Comparison of ENCODE assay signal across 7 mouse cellular contexts in genomic region chr7:116306601-116307000, GRCm38 (mm10). TPM values are rescaled to one million over a fixed set of nuclear protein-coding genes. Genes with fewer than 3 reads are reported as not detected.
DNase-seq lines count a peak whose midpoint lies in the region; ATAC-seq and TF ChIP-seq lines count a peak whose summit lies in the region.

No protein-coding gene starts in this region.

- no peak for TF ChIP-seq CTCF in forebrain, postnatal 0 days (IDR thresholded peaks at IDR 0.05; ENCODE audit: low read depth)

- H3K9ac ChIP-seq in forebrain, postnatal 0 days: no peak overlapping the region
- no peak overlapping the region for H3K9ac ChIP-seq in liver, embryonic 16.5 days (ENCODE audit: low read depth, low read length)

- no peaks in the 10 kb centered on the region for H3K4me1 ChIP-seq in forebrain, postnatal 0 days (ENCODE audit: insufficient read depth)
- peaks cover 9% of the 10 kb centered on the region for H3K4me1 ChIP-seq in liver, embryonic 16.5 days (ENCODE audit: control insufficient read depth, low read depth, low read length)

- no peaks in the 10 kb centered on the region for H3K9me3 ChIP-seq in forebrain, postnatal 0 days (ENCODE audit: low read length)
- H3K9me3 ChIP-seq in liver, embryonic 16.5 days (replicated peaks; ENCODE audit: control insufficient read depth, low read length): no peaks in the 10 kb centered on the region

- no peak overlapping the region for H3K27ac ChIP-seq in forebrain, postnatal 0 days (ENCODE audit: low read depth, low read length)
- no peak overlapping the region for H3K27ac ChIP-seq in liver, embryonic 16.5 days (ENCODE audit: low read length)

- H3K4me3 ChIP-seq in forebrain, postnatal 0 days (ENCODE audit: low read depth, low read length): peak overlapping the region; percentile 60; the same call in 1 of the 2 replicates
- H3K4me3 ChIP-seq in liver, embryonic 16.5 days (ENCODE audit: low read depth, low read length): peak overlapping the region; percentile 70

- H3K4me2 ChIP-seq in forebrain, postnatal 0 days (ENCODE audit: low read depth): peak overlapping the region; percentile 100
- H3K4me2 ChIP-seq in liver, embryonic 16.5 days (ENCODE audit: low read depth, low read length): peak overlapping the region; percentile 85

- DNase-seq in A20 (ENCODE audit: low read depth, low spot score): peak; percentile 21
- DNase-seq in forebrain, postnatal 0 days: no peak
- no peak for DNase-seq in thymus, postnatal 14 days
- no peak for DNase-seq in B cell, adult 2 months

- peak; percentile 15 for ATAC-seq in CD4-positive, CD25-positive, alpha-beta regulatory T cell, adult 4 months
- no peak for ATAC-seq in forebrain, postnatal 0 days
- no peak for ATAC-seq in liver, embryonic 16.5 days (ENCODE audit: low read depth)
- ATAC-seq in erythroblast, adult 5-6 weeks (replicated peaks; ENCODE audit: low FRiP score, poor library complexity, severe bottlenecking): no peak

- WGBS in forebrain, postnatal 0 days: 6% methylated on average over 5 of the region's 5 CpGs
- WGBS in liver, embryonic 16.5 days (ENCODE audit: insufficient replicate concordance): 14% methylated on average over 5 of the region's 5 CpGs

- peaks cover 17% of the 10 kb centered on the region; the same call in 1 of the 2 replicates for H3K27me3 ChIP-seq in forebrain, postnatal 0 days (ENCODE audit: insufficient read depth, low read length)
- peaks cover 31% of the 10 kb centered on the region for H3K27me3 ChIP-seq in liver, embryonic 16.5 days (ENCODE audit: control insufficient read depth, insufficient read depth, low read depth, low read length)

- no peaks in the 10 kb centered on the region for H3K36me3 ChIP-seq in forebrain, postnatal 0 days (ENCODE audit: insufficient read depth)
- H3K36me3 ChIP-seq in liver, embryonic 16.5 days (ENCODE audit: control insufficient read depth, insufficient read depth): no peaks in the 10 kb centered on the region

RNA-seq across cellular contexts. Expression of gene Plekha7, which starts 1.6 kb away (rescaled TPM):
- 10 to 100 TPM in 1 of 2 experiments, 1 to 10 TPM in 1; 4.9 to 17.0 TPM for polyA plus RNA-seq in CD4-positive, CD25-positive, alpha-beta regulatory T cell, adult 4 months (2017; shearing (Covaris generic))
- 9.9 and 17.0 TPM in 2 replicates for total RNA-seq in forebrain, postnatal 0 days (2014; rRNA removed)
- polyA plus RNA-seq in forebrain, postnatal 0 days (2015; fragmentation: Nextera tagmentation; extraction: Ambion mirVana): 3.3 and 5.4 TPM in 2 replicates
- 3.4 and 4.2 TPM in 2 replicates for polyA plus RNA-seq in liver, embryonic 16.5 days (2015; fragmentation: Nextera tagmentation; extraction: Ambion mirVana)
- total RNA-seq in erythroblast, adult 5-6 weeks (2015; ENCODE audit: low replicate concordance): 2.1 TPM in 1 of 2 replicates, not detected in the other
- 0.17 TPM in 1 of 2 replicates, not detected in the other for total RNA-seq in erythroblast, adult 5-6 weeks (2017; ENCODE audit: low replicate concordance)

RNA-seq across cellular contexts. Expression of gene Rps13, which starts 27.4 kb away (rescaled TPM):
- polyA plus RNA-seq in CD4-positive, CD25-positive, alpha-beta regulatory T cell, adult 4 months (2017; shearing (Covaris generic)): 1,000 to 10,000 TPM; 1,071 to 1,073 TPM
- total RNA-seq in forebrain, postnatal 0 days (2014; rRNA removed): 588 and 1,020 TPM in 2 replicates
- 505 and 644 TPM in 2 replicates for polyA plus RNA-seq in forebrain, postnatal 0 days (2015; fragmentation: Nextera tagmentation; extraction: Ambion mirVana)
- 370 and 434 TPM in 2 replicates for polyA plus RNA-seq in liver, embryonic 16.5 days (2015; fragmentation: Nextera tagmentation; extraction: Ambion mirVana)
- 414 and 431 TPM in 2 replicates for total RNA-seq in erythroblast, adult 5-6 weeks (2015; ENCODE audit: low replicate concordance)
- total RNA-seq in erythroblast, adult 5-6 weeks (2017; ENCODE audit: low replicate concordance): 293 and 496 TPM in 2 replicates
